Mouse (Mus musculus) frontal cortex, postnatal 36 days (tissue): ENCODE data around the gene Olfr1474.
"Not testable (repeated sequence)": the region's sequence is repeated elsewhere in the genome, so short reads cannot be mapped to it uniquely, and the experiment has no call there.

Experiments
- DNase-seq, 2 experiments: peaks; one replicate each; pipeline ENCODE4 v3.0.0; 2022; ENCODE audit warnings: low spot score in 2 of 2

Gene Olfr1474

GRCm38 (mm10) chr19:13469265-13469664 lies at the start of gene Olfr1474:
Gene Olfr1474, plus strand, starts transcription at chr19:13469565.
- not testable (repeated sequence) for DNase-seq

DNA sequence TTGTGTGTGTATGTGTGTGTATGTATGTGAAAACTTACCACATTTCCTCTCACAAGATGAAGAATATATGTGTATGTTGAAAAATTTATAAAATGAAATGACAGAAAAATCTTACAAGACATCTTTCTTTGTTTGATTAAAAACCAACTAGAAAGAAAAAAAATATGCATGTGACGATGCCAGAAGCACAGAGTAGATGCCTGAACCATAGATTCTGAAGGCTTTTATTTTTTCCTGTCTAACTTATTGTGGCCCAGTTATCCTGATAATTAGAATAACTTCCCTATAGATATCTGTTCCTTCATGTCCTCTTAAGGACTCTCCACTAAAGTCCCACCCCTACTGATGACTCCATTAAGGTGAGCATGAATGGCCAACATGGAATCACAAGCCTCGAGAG lies 26.3 kb upstream of the Olfr1474 start, which contains the start of gene Olfr1471:
Gene Olfr1471 (plus strand): TSS at position 301 of the 400 bp plus-strand sequence.
- not testable (repeated sequence) for DNase-seq

DNA sequence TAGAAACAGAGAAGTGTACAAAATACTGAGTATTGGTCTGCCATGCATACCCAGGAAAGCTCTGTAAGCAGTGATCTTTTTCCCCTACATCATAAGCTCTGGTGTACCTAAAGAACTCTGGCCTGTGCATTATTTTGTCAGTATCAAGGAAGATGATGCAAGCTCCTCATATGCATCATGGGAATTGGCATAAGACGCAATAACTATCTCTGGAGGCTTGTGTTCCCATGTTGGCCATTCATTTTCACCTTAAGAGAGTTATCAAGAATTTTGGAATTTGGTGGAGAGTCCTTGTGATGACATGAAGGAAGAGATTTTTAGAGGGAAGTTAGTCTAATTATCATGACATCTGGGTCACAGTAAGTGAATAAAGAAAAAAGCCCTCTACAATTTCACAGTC lies 13.4 kb upstream of the Olfr1474 start, which contains the start of gene Olfr1472:
Gene Olfr1472 (minus strand): TSS at position 101 of the 400 bp plus-strand sequence.
- DNase-seq: no peak

GRCm38 (mm10) chr19:13480096-13480495 lies 10.7 kb downstream of the Olfr1474 start, which contains the start of gene Olfr1475:
Gene Olfr1475, minus strand, starts transcription at chr19:13480196.
- no peak for DNase-seq

DNA sequence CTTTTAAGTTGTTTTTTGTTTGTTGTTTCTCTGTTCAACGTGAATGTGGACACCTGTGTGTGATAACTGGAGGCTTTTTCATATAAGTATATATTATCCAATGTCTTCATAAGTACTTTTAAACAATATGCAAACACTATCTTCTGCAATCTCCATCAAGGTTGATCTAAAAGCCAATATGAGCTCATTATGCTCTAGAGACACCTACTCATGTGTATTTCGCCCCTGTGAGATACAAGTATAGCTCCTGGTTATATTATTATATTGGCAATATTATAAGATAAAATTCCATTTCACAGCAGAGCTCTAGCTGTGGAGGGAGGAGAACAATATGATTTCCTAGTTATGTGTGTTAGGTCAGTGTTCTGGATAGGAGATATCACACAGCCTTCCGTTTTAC lies 30.9 kb downstream of the Olfr1474 start, which contains the start of gene Olfr1477:
Gene Olfr1477 (plus strand): TSS at position 301 of the 400 bp plus-strand sequence.
- DNase-seq: no peak
